Mouse (Mus musculus) heart, adult 2 months (tissue): Measurements from ENCODE around the gene Uba6. TPM values are rescaled to one million over a fixed set of nuclear protein-coding genes. Genes with fewer than 3 reads are reported as not detected.
A peak's percentile ranks its signal among the peaks of the same experiment; 100 is the strongest.

Experiments
- DNase-seq, 2 experiments: peaks; one replicate each; pipeline ENCODE4 v3.0.0; 2021
- H3K27ac ChIP-seq: fragments of 200-600 bp; 2 replicates; pipeline ENCODE4 v1.8.1; 2022
- H3K27me3 ChIP-seq: fragments of 200-500 bp; 2 replicates; pipeline ENCODE4 v1.6.1; 2012; ENCODE audit warnings: mild to moderate bottlenecking, low read length, inconsistent platforms, mixed read lengths; ENCODE audit not compliant: control insufficient read depth, insufficient read depth
- H3K36me3 ChIP-seq: fragments of 200-500 bp; 2 replicates; pipeline ENCODE4 v1.6.1; 2012; ENCODE audit warnings: low read length, inconsistent platforms; ENCODE audit not compliant: control insufficient read depth, insufficient read depth
- H3K4me1 ChIP-seq: fragments of 200-500 bp; 2 replicates; pipeline ENCODE4 v1.6.1; 2011; ENCODE audit warnings: low read length; ENCODE audit not compliant: control insufficient read depth, insufficient read depth
- H3K4me3 ChIP-seq: fragments of 200-600 bp; 2 replicates; pipeline ENCODE4 v1.8.1; 2022
- H3K79me2 ChIP-seq: fragments of 200-500 bp; replicated peaks from 2 replicates; pipeline ENCODE4 v1.6.1; 2012; ENCODE audit warnings: mild to moderate bottlenecking, inconsistent platforms, low read length, moderate library complexity, mixed read lengths; ENCODE audit not compliant: control insufficient read depth, insufficient read depth
- H3K9ac ChIP-seq: fragments of 200-500 bp; 2 replicates; pipeline ENCODE4 v1.6.1; 2012; ENCODE audit warnings: low read depth, mild to moderate bottlenecking, control low read depth, inconsistent platforms, low read length, mixed read lengths
- CTCF ChIP-seq: fragments of 200-600 bp; IDR thresholded peaks from 2 replicates; pipeline ENCODE4 v1.8.1; 2022; ENCODE audit warnings: antibody characterized with exemption, mild to moderate bottlenecking, moderate library complexity
- EP300 ChIP-seq: fragments of 200-500 bp; IDR thresholded peaks from 2 replicates; pipeline ENCODE4 v1.6.1; 2011; ENCODE audit warnings: low read depth, low read length, control low read depth; ENCODE audit not compliant: insufficient read depth
- POLR2A ChIP-seq: fragments of 200-500 bp; IDR thresholded peaks from 2 replicates; pipeline ENCODE4 v1.6.1; 2011; ENCODE audit warnings: mild to moderate bottlenecking, low read depth, low read length, control low read depth; ENCODE audit not compliant: insufficient read depth
- WGBS: fragments of 180-500 bp; shearing (Covaris S2); methylation state at CpG from one replicate; pipeline ENCODE4 v1.1.7; 2018; 5-methylcytosine and 5-hydroxymethylcytosine counted together
- intact Hi-C: fragments of 180-260 bp; cut with DNase I; formaldehyde crosslinking; loops from one replicate; pipeline ENCODE4 v1.15.1; 2025
- polyA plus RNA-seq: library from polyadenylated mRNA; depleted of rRNA; stranded (reverse); fragments of >200 nt; gene quantifications from 2 replicates; pipeline ENCODE4 v1.2.3, GENCODE M21; 2012
- total RNA-seq, 2 experiments: library from RNA; stranded (reverse); gene quantifications; 2 replicates each; pipeline ENCODE4 v1.2.3; 2021

Uba6 gene
- total and polyA plus RNA-seq, 3 experiments, result 1.4 to 8.8 (median 6.3) TPM

GRCm38 (mm10) chr5:86173778-86174177, 1.2 kb upstream of the Uba6 start:
- no peak overlapping the region for H3K9ac ChIP-seq
- 45% methylated on average over 2 of the region's 2 CpGs for WGBS
- intact Hi-C loops, result loop anchor here (2.0 to 5.0 kb wide), 2 partner anchors 109 to 634 kb away; partner anchors contain the start of gene Cenpc1
- no peak for TF ChIP-seq POLR2A
- no peak for TF ChIP-seq EP300
- TF ChIP-seq CTCF, result no peak
- no peak for DNase-seq
- no peak overlapping the region for H3K4me3 ChIP-seq
- no peaks in the 10 kb centered on the region for H3K27me3 ChIP-seq
- no peak overlapping the region for H3K27ac ChIP-seq
- no peaks in the 10 kb centered on the region for H3K79me2 ChIP-seq
- peaks cover 2% of the 10 kb centered on the region; the same call in 1 of the 2 replicates for H3K4me1 ChIP-seq
- peaks cover 4% of the 10 kb centered on the region; the same call in 1 of the 2 replicates for H3K36me3 ChIP-seq

GRCm38 (mm10) chr5:86172088-86172448, 535 bp downstream of the Uba6 start:
- Histone ChIP-seq H3K27ac (peak overlapping the region; percentile 87), H3K79me2 (no peaks in the 10 kb centered on the region), H3K4me3 (peak overlapping the region; percentile 80), H3K4me1 (peaks cover 2% of the 10 kb centered on the region; the same call in 1 of the 2 replicates), H3K9ac (peak overlapping the region; percentile 81), H3K36me3 (peaks cover 4% of the 10 kb centered on the region; the same call in 1 of the 2 replicates), H3K27me3 (no peaks in the 10 kb centered on the region)
- intact Hi-C loops, result loop anchor here (2.0 to 5.0 kb wide), 2 partner anchors 107 to 635 kb away; partner anchors contain the start of gene Cenpc1
- TF ChIP-seq POLR2A (no peak), EP300 (no peak), CTCF (no peak)
- WGBS, result 2% methylated on average over 15 of the region's 15 CpGs
- DNase-seq, result no peak

- intact Hi-C loops, result no loop called here
- Histone ChIP-seq H3K4me1 (no peaks in the 10 kb centered on the region), H3K27me3 (no peaks in the 10 kb centered on the region), H3K79me2 (no peaks in the 10 kb centered on the region), H3K9ac (no peak overlapping the region), H3K27ac (no peak overlapping the region), H3K4me3 (no peak overlapping the region), H3K36me3 (no peaks in the 10 kb centered on the region)
- DNase-seq, result no peak
- TF ChIP-seq POLR2A (no peak), CTCF (no peak), EP300 (no peak)
Measured at GRCm38 (mm10) chr5:86129828-86130227, 42.8 kb downstream of the Uba6 start.

GRCm38 (mm10) chr5:86128749-86129148, 43.9 kb downstream of the Uba6 start:
- no peaks in the 10 kb centered on the region for H3K4me1 ChIP-seq
- no peak overlapping the region for H3K27ac ChIP-seq
- no peak for DNase-seq
- WGBS, result 96% methylated on average over 1 of the region's 1 CpGs
- TF ChIP-seq CTCF (no peak), POLR2A (no peak), EP300 (no peak)
- intact Hi-C loops, result no loop called here
- H3K4me3 ChIP-seq, result no peak overlapping the region
- H3K9ac ChIP-seq, result no peak overlapping the region
- H3K36me3 ChIP-seq, result no peaks in the 10 kb centered on the region
- no peaks in the 10 kb centered on the region for H3K27me3 ChIP-seq
- H3K79me2 ChIP-seq, result no peaks in the 10 kb centered on the region

- Histone ChIP-seq H3K27me3 (no peaks in the 10 kb centered on the region), H3K4me3 (no peak overlapping the region), H3K27ac (no peak overlapping the region), H3K9ac (no peak overlapping the region), H3K4me1 (no peaks in the 10 kb centered on the region; the same call in 1 of the 2 replicates), H3K79me2 (no peaks in the 10 kb centered on the region), H3K36me3 (peaks cover 3% of the 10 kb centered on the region)
- WGBS, result 81% methylated on average over 9 of the region's 9 CpGs
- no peak for TF ChIP-seq POLR2A
- no peak for TF ChIP-seq CTCF
- no peak for TF ChIP-seq EP300
- no peak for DNase-seq
- intact Hi-C loops, result no loop called here
Measured at GRCm38 (mm10) chr5:86118457-86119094, 54.0 kb downstream of the Uba6 start.

- no peak overlapping the region for H3K4me3 ChIP-seq
- H3K27ac ChIP-seq, result no peak overlapping the region
- no peaks in the 10 kb centered on the region for H3K79me2 ChIP-seq
- DNase-seq, result no peak
- no peaks in the 10 kb centered on the region for H3K27me3 ChIP-seq
- no peak overlapping the region for H3K9ac ChIP-seq
- intact Hi-C loops, result no loop called here
- H3K36me3 ChIP-seq, result peaks cover 6% of the 10 kb centered on the region
- TF ChIP-seq POLR2A, result no peak
- TF ChIP-seq EP300, result no peak
- no peak for TF ChIP-seq CTCF
- 46% methylated on average over 1 of the region's 1 CpGs for WGBS
- no peaks in the 10 kb centered on the region; the same call in 1 of the 2 replicates for H3K4me1 ChIP-seq
Measured at GRCm38 (mm10) chr5:86113997-86114396, 58.6 kb downstream of the Uba6 start.
